Mouse (Mus musculus) neural tube, embryonic 13.5 days (tissue): ENCODE measurements at regions not wholly inside any gene's neighbourhood (a gene's known extent, or its start where the extent isn't known, plus 50 kb on each side); places are given as distances from the start of the nearest gene placed in this dataset.

Experiments
- ATAC-seq: fragments of 200-750 bp; cut with Nextera tagmentation; 2 replicates; pipeline ENCODE4 v1.8.0; 2017; ENCODE audit warnings: low read depth, mild to moderate bottlenecking, moderate TSS enrichment, moderate library complexity
- H3K27ac ChIP-seq: fragments of 300-500 bp; sonication (generic); replicated peaks from 2 replicates; pipeline ENCODE4 v1.5.1; 2015; ENCODE audit warnings: moderate library complexity, mild to moderate bottlenecking, inconsistent platforms
- H3K27me3 ChIP-seq: fragments of 300-500 bp; sonication (generic); 2 replicates; pipeline ENCODE4 v1.6.1; 2015; ENCODE audit warnings: mild to moderate bottlenecking, inconsistent platforms
- H3K36me3 ChIP-seq: fragments of 300-500 bp; sonication (generic); 2 replicates; pipeline ENCODE4 v1.6.1; 2015; ENCODE audit warnings: mild to moderate bottlenecking, inconsistent platforms
- H3K4me1 ChIP-seq: fragments of 300-500 bp; sonication (generic); replicated peaks from 2 replicates; pipeline ENCODE4 v1.6.1; 2015; ENCODE audit warnings: inconsistent platforms
- H3K4me2 ChIP-seq: fragments of 300-500 bp; sonication (generic); 2 replicates; pipeline ENCODE4 v1.6.1; 2015; ENCODE audit warnings: inconsistent platforms, mild to moderate bottlenecking, moderate library complexity
- H3K4me3 ChIP-seq: fragments of 300-500 bp; sonication (generic); 2 replicates; pipeline ENCODE4 v1.5.1; 2015; ENCODE audit warnings: mild to moderate bottlenecking, inconsistent platforms
- H3K9ac ChIP-seq: fragments of 300-500 bp; sonication (generic); 2 replicates; pipeline ENCODE4 v1.6.1; 2015; ENCODE audit warnings: moderate library complexity, mild to moderate bottlenecking, inconsistent platforms
- H3K9me3 ChIP-seq: fragments of 300-500 bp; sonication (generic); 2 replicates; pipeline ENCODE4 v1.6.1; 2016; ENCODE audit warnings: inconsistent platforms
- WGBS: fragments of 180-500 bp; shearing (Covaris S2); methylation state at CpG from one replicate; pipeline ENCODE4 v1.1.7; 2015; 5-methylcytosine and 5-hydroxymethylcytosine counted together

- Histone ChIP-seq H3K4me2 (no peak overlapping the region), H3K9me3 (no peaks in the 10 kb centered on the region), H3K36me3 (no peaks in the 10 kb centered on the region), H3K9ac (no peak overlapping the region), H3K27me3 (no peaks in the 10 kb centered on the region), H3K4me1 (peaks cover 5% of the 10 kb centered on the region; the same call in 1 of the 2 replicates), H3K4me3 (no peak overlapping the region), H3K27ac (no peak overlapping the region)
- WGBS: 54% methylated on average over 5 of the region's 5 CpGs
- no peak for ATAC-seq
Observed at GRCm38 (mm10) chr16:95869501-95869900, 121.3 kb downstream of the Psmg1 start.

GRCm38 (mm10) chr16:95868896-95869295 is 121.9 kb downstream of the Psmg1 start:
- Histone ChIP-seq H3K36me3 (no peaks in the 10 kb centered on the region), H3K4me2 (no peak overlapping the region), H3K27me3 (no peaks in the 10 kb centered on the region), H3K27ac (no peak overlapping the region), H3K4me3 (no peak overlapping the region), H3K9ac (no peak overlapping the region), H3K4me1 (peaks cover 5% of the 10 kb centered on the region; the same call in 1 of the 2 replicates), H3K9me3 (no peaks in the 10 kb centered on the region)
- WGBS: 93% methylated on average over 1 of the region's 1 CpGs
- ATAC-seq: no peak

- H3K4me2 ChIP-seq: no peak overlapping the region
- H3K36me3 ChIP-seq: no peaks in the 10 kb centered on the region
- no peaks in the 10 kb centered on the region for H3K9me3 ChIP-seq
- 86% methylated on average over 9 of the region's 9 CpGs for WGBS
- no peak overlapping the region for H3K9ac ChIP-seq
- no peak for ATAC-seq
- no peak overlapping the region for H3K27ac ChIP-seq
- H3K4me3 ChIP-seq: no peak overlapping the region
- H3K27me3 ChIP-seq: no peaks in the 10 kb centered on the region
- H3K4me1 ChIP-seq: peaks cover 9% of the 10 kb centered on the region; the same call in 1 of the 2 replicates
Observed at GRCm38 (mm10) chr16:95867516-95867915, 123.2 kb downstream of the Psmg1 start.

GRCm38 (mm10) chr16:95866866-95867420 is 123.8 kb downstream of the Psmg1 start:
- Histone ChIP-seq H3K36me3 (no peaks in the 10 kb centered on the region), H3K4me1 (peaks cover 9% of the 10 kb centered on the region; the same call in 1 of the 2 replicates), H3K27me3 (no peaks in the 10 kb centered on the region), H3K27ac (no peak overlapping the region), H3K9me3 (no peaks in the 10 kb centered on the region), H3K4me3 (no peak overlapping the region), H3K4me2 (no peak overlapping the region), H3K9ac (no peak overlapping the region)
- WGBS: 100% methylated on average over 1 of the region's 1 CpGs
- ATAC-seq: no peak

- H3K9ac ChIP-seq: no peak overlapping the region
- no peak overlapping the region for H3K4me3 ChIP-seq
- no peak overlapping the region for H3K27ac ChIP-seq
- no peaks in the 10 kb centered on the region for H3K36me3 ChIP-seq
- H3K27me3 ChIP-seq: no peaks in the 10 kb centered on the region
- H3K9me3 ChIP-seq: no peaks in the 10 kb centered on the region
- H3K4me2 ChIP-seq: no peak overlapping the region
- peaks cover 9% of the 10 kb centered on the region; the same call in 1 of the 2 replicates for H3K4me1 ChIP-seq
- ATAC-seq: no peak
- 88% methylated on average over 1 of the region's 1 CpGs for WGBS
Observed at GRCm38 (mm10) chr16:95865603-95866002, 125.2 kb downstream of the Psmg1 start.

- H3K4me2 ChIP-seq: no peak overlapping the region
- no peaks in the 10 kb centered on the region for H3K36me3 ChIP-seq
- 82% methylated on average over 4 of the region's 4 CpGs for WGBS
- H3K4me1 ChIP-seq: peaks cover 5% of the 10 kb centered on the region; the same call in 1 of the 2 replicates
- H3K9me3 ChIP-seq: no peaks in the 10 kb centered on the region
- H3K27ac ChIP-seq: no peak overlapping the region
- no peak overlapping the region for H3K9ac ChIP-seq
- no peak for ATAC-seq
- H3K4me3 ChIP-seq: no peak overlapping the region
- no peaks in the 10 kb centered on the region for H3K27me3 ChIP-seq
Observed at GRCm38 (mm10) chr16:95864646-95865045, 126.1 kb downstream of the Psmg1 start.

GRCm38 (mm10) chr16:95864106-95864505 is 126.7 kb downstream of the Psmg1 start:
- Histone ChIP-seq H3K4me3 (no peak overlapping the region), H3K27me3 (no peaks in the 10 kb centered on the region), H3K4me2 (no peak overlapping the region), H3K27ac (no peak overlapping the region), H3K9ac (no peak overlapping the region), H3K9me3 (no peaks in the 10 kb centered on the region), H3K4me1 (peaks cover 4% of the 10 kb centered on the region; the same call in 1 of the 2 replicates), H3K36me3 (no peaks in the 10 kb centered on the region)
- 73% methylated on average over 13 of the region's 13 CpGs for WGBS
- no peak for ATAC-seq

- H3K4me2 ChIP-seq: no peak overlapping the region
- no peak overlapping the region for H3K4me3 ChIP-seq
- no peaks in the 10 kb centered on the region for H3K9me3 ChIP-seq
- H3K27ac ChIP-seq: no peak overlapping the region
- H3K9ac ChIP-seq: no peak overlapping the region
- no peak for ATAC-seq
- no peaks in the 10 kb centered on the region for H3K27me3 ChIP-seq
- 87% methylated on average over 4 of the region's 4 CpGs for WGBS
- H3K36me3 ChIP-seq: no peaks in the 10 kb centered on the region
- H3K4me1 ChIP-seq: peaks cover 4% of the 10 kb centered on the region; the same call in 1 of the 2 replicates
Observed at GRCm38 (mm10) chr16:95863565-95863964, 127.2 kb downstream of the Psmg1 start.

GRCm38 (mm10) chr16:95862621-95863020 is 128.1 kb downstream of the Psmg1 start:
- ATAC-seq: no peak
- no peaks in the 10 kb centered on the region for H3K36me3 ChIP-seq
- H3K9ac ChIP-seq: no peak overlapping the region
- H3K9me3 ChIP-seq: no peaks in the 10 kb centered on the region
- 76% methylated on average over 3 of the region's 3 CpGs for WGBS
- H3K4me2 ChIP-seq: no peak overlapping the region
- no peaks in the 10 kb centered on the region for H3K27me3 ChIP-seq
- H3K4me3 ChIP-seq: no peak overlapping the region
- peaks cover 4% of the 10 kb centered on the region; the same call in 1 of the 2 replicates for H3K4me1 ChIP-seq
- H3K27ac ChIP-seq: no peak overlapping the region

GRCm38 (mm10) chr16:95861231-95861690 is 129.5 kb downstream of the Psmg1 start:
- Histone ChIP-seq H3K9ac (no peak overlapping the region), H3K4me3 (no peak overlapping the region), H3K4me2 (no peak overlapping the region), H3K27me3 (no peaks in the 10 kb centered on the region), H3K4me1 (peaks cover 4% of the 10 kb centered on the region; the same call in 1 of the 2 replicates), H3K27ac (no peak overlapping the region), H3K36me3 (no peaks in the 10 kb centered on the region), H3K9me3 (no peaks in the 10 kb centered on the region)
- WGBS: 79% methylated on average over 12 of the region's 12 CpGs
- ATAC-seq: no peak

GRCm38 (mm10) chr16:95860810-95861209 is 129.9 kb downstream of the Psmg1 start:
- WGBS: 90% methylated on average over 9 of the region's 9 CpGs
- H3K9me3 ChIP-seq: no peaks in the 10 kb centered on the region
- no peaks in the 10 kb centered on the region for H3K27me3 ChIP-seq
- H3K4me1 ChIP-seq: peaks cover 4% of the 10 kb centered on the region; the same call in 1 of the 2 replicates
- ATAC-seq: no peak
- H3K4me3 ChIP-seq: no peak overlapping the region
- no peak overlapping the region for H3K27ac ChIP-seq
- no peaks in the 10 kb centered on the region for H3K36me3 ChIP-seq
- H3K4me2 ChIP-seq: no peak overlapping the region
- no peak overlapping the region for H3K9ac ChIP-seq

GRCm38 (mm10) chr16:95860111-95860510 is 130.6 kb downstream of the Psmg1 start:
- H3K4me2 ChIP-seq: no peak overlapping the region
- no peaks in the 10 kb centered on the region for H3K27me3 ChIP-seq
- H3K9me3 ChIP-seq: no peaks in the 10 kb centered on the region
- peaks cover 4% of the 10 kb centered on the region; the same call in 1 of the 2 replicates for H3K4me1 ChIP-seq
- no peak overlapping the region for H3K9ac ChIP-seq
- ATAC-seq: no peak
- 78% methylated on average over 5 of the region's 5 CpGs for WGBS
- no peak overlapping the region for H3K27ac ChIP-seq
- no peak overlapping the region for H3K4me3 ChIP-seq
- H3K36me3 ChIP-seq: no peaks in the 10 kb centered on the region

- Histone ChIP-seq H3K4me1 (no peaks in the 10 kb centered on the region), H3K4me2 (no peak overlapping the region), H3K36me3 (no peaks in the 10 kb centered on the region), H3K27ac (no peak overlapping the region), H3K9me3 (no peaks in the 10 kb centered on the region), H3K9ac (no peak overlapping the region), H3K4me3 (no peak overlapping the region), H3K27me3 (no peaks in the 10 kb centered on the region)
- ATAC-seq: no peak
- 90% methylated on average over 3 of the region's 3 CpGs for WGBS
Observed at GRCm38 (mm10) chr16:95857403-95857802, 133.4 kb downstream of the Psmg1 start.
